Mouse (Mus musculus): Measurements from ENCODE around the gene Rpl23. TPM values are rescaled to one million over a fixed set of nuclear protein-coding genes. Genes with fewer than 3 reads are reported as not detected.
A peak's percentile ranks its signal among the peaks of the same experiment; 100 is the strongest.

Gene Rpl23
- 449 and 492 TPM in 2 replicates for polyA plus RNA-seq (2016; fragmentation: Nextera tagmentation; extraction: Ambion mirVana)

GRCm38 (mm10) chr11:97781832-97782563 is at the start of gene Rpl23:
Rpl23 (minus strand) TSS chr11:97782437.
- Histone ChIP-seq H3K4me1 (peaks cover 28% of the 10 kb centered on the region), H3K27me3 (ENCODE audit: poor library complexity, severe bottlenecking) (no peaks in the 10 kb centered on the region), H3K36me3 (replicated peaks) (peaks cover 45% of the 10 kb centered on the region), H3K4me3 (peak within 1 kb of the TSS; percentile 98), H3K9me3 (0 out of 2 replicates have a peak, but pooled peaks cover 3% of the 10 kb centered on the region), H3K27ac (peak within 1 kb of the TSS; percentile 99)
- DNase-seq (ENCODE audit: extremely low spot score, low spot score): peak; percentile 99
- under 1% methylated on average over 67 of the region's 67 CpGs for WGBS

- no peaks in the 10 kb centered on the region for H3K27me3 ChIP-seq (ENCODE audit: poor library complexity, severe bottlenecking)
- H3K9me3 ChIP-seq: no peaks in the 10 kb centered on the region
- DNase-seq (ENCODE audit: extremely low spot score, low spot score): no peak
- no peaks in the 10 kb centered on the region for H3K4me1 ChIP-seq
- WGBS: 86% methylated on average over 11 of the region's 11 CpGs
- peaks cover 93% of the 10 kb centered on the region for H3K36me3 ChIP-seq (replicated peaks)
- H3K4me3 ChIP-seq: no peak overlapping the region
- no peak overlapping the region; the same call in 1 of the 2 replicates for H3K27ac ChIP-seq
These were observed 49.8 kb upstream of the Rpl23 start for GRCm38 (mm10) chr11:97832001-97832400.

GRCm38 (mm10) chr11:97830501-97830900 is 48.3 kb upstream of the Rpl23 start:
- Histone ChIP-seq H3K9me3 (no peaks in the 10 kb centered on the region), H3K4me1 (0 out of 2 replicates have a peak, but pooled peaks cover 3% of the 10 kb centered on the region)
- 86% methylated on average over 6 of the region's 6 CpGs for WGBS

GRCm38 (mm10) chr11:97829913-97830476 is 47.8 kb upstream of the Rpl23 start:
- Histone ChIP-seq H3K9me3 (no peaks in the 10 kb centered on the region), H3K27ac (no peak overlapping the region), H3K36me3 (replicated peaks) (peaks cover 94% of the 10 kb centered on the region), H3K4me1 (0 out of 2 replicates have a peak, but pooled peaks cover 3% of the 10 kb centered on the region), H3K27me3 (ENCODE audit: poor library complexity, severe bottlenecking) (no peaks in the 10 kb centered on the region), H3K4me3 (no peak overlapping the region)
- 91% methylated on average over 12 of the region's 12 CpGs for WGBS
- DNase-seq (ENCODE audit: extremely low spot score, low spot score): no peak

More at GRCm38 (mm10) chr11:97830501-97830900, 48.3 kb upstream of the Rpl23 start:
- DNase-seq (ENCODE audit: extremely low spot score, low spot score): no peak
- no peak overlapping the region for H3K4me3 ChIP-seq
- H3K27me3 ChIP-seq (ENCODE audit: poor library complexity, severe bottlenecking): no peaks in the 10 kb centered on the region
- peaks cover 93% of the 10 kb centered on the region for H3K36me3 ChIP-seq (replicated peaks)
- no peak overlapping the region for H3K27ac ChIP-seq

- Histone ChIP-seq H3K36me3 (replicated peaks) (peaks cover 94% of the 10 kb centered on the region), H3K4me3 (no peak overlapping the region), H3K27me3 (ENCODE audit: poor library complexity, severe bottlenecking) (no peaks in the 10 kb centered on the region), H3K4me1 (0 out of 2 replicates have a peak, but pooled peaks cover 6% of the 10 kb centered on the region), H3K9me3 (no peaks in the 10 kb centered on the region), H3K27ac (no peak overlapping the region)
- no peak for DNase-seq (ENCODE audit: extremely low spot score, low spot score)
- WGBS: 94% methylated on average over 7 of the region's 7 CpGs
These were observed 47.1 kb upstream of the Rpl23 start for GRCm38 (mm10) chr11:97829365-97829764.

- Histone ChIP-seq H3K4me3 (no peak overlapping the region), H3K27ac (no peak overlapping the region), H3K27me3 (ENCODE audit: poor library complexity, severe bottlenecking) (no peaks in the 10 kb centered on the region), H3K4me1 (peaks cover 13% of the 10 kb centered on the region), H3K9me3 (no peaks in the 10 kb centered on the region), H3K36me3 (replicated peaks) (peaks cover 92% of the 10 kb centered on the region)
- WGBS: 90% methylated on average over 6 of the region's 6 CpGs
- no peak for DNase-seq (ENCODE audit: extremely low spot score, low spot score)
These were observed 45.4 kb upstream of the Rpl23 start for GRCm38 (mm10) chr11:97827654-97828053.

GRCm38 (mm10) chr11:97826414-97826813 is 44.2 kb upstream of the Rpl23 start:
- DNase-seq (ENCODE audit: extremely low spot score, low spot score): no peak
- H3K36me3 ChIP-seq (replicated peaks): peaks cover 88% of the 10 kb centered on the region
- no peak overlapping the region for H3K4me3 ChIP-seq
- H3K27me3 ChIP-seq (ENCODE audit: poor library complexity, severe bottlenecking): no peaks in the 10 kb centered on the region
- H3K4me1 ChIP-seq: peaks cover 18% of the 10 kb centered on the region
- no peaks in the 10 kb centered on the region for H3K9me3 ChIP-seq
- H3K27ac ChIP-seq: peak overlapping the region; percentile 35; the same call in 1 of the 2 replicates
- 80% methylated on average over 7 of the region's 7 CpGs for WGBS

GRCm38 (mm10) chr11:97825971-97826370 is 43.7 kb upstream of the Rpl23 start:
- Histone ChIP-seq H3K27ac (peak overlapping the region; percentile 35; the same call in 1 of the 2 replicates), H3K4me1 (peaks cover 22% of the 10 kb centered on the region), H3K9me3 (no peaks in the 10 kb centered on the region), H3K27me3 (ENCODE audit: poor library complexity, severe bottlenecking) (no peaks in the 10 kb centered on the region), H3K36me3 (replicated peaks) (peaks cover 89% of the 10 kb centered on the region), H3K4me3 (no peak overlapping the region)
- DNase-seq (ENCODE audit: extremely low spot score, low spot score): no peak
- WGBS: 93% methylated on average over 9 of the region's 9 CpGs

GRCm38 (mm10) chr11:97825295-97825694 is 43.1 kb upstream of the Rpl23 start:
- DNase-seq (ENCODE audit: extremely low spot score, low spot score): no peak
- H3K4me1 ChIP-seq: peaks cover 29% of the 10 kb centered on the region
- H3K4me3 ChIP-seq: no peak overlapping the region
- no peaks in the 10 kb centered on the region for H3K27me3 ChIP-seq (ENCODE audit: poor library complexity, severe bottlenecking)
- WGBS: 90% methylated on average over 10 of the region's 10 CpGs
- H3K9me3 ChIP-seq: no peaks in the 10 kb centered on the region
- H3K27ac ChIP-seq: no peak overlapping the region
- peaks cover 89% of the 10 kb centered on the region for H3K36me3 ChIP-seq (replicated peaks)

GRCm38 (mm10) chr11:97824895-97825294 is 42.7 kb upstream of the Rpl23 start:
- Histone ChIP-seq H3K4me1 (peaks cover 31% of the 10 kb centered on the region), H3K27me3 (ENCODE audit: poor library complexity, severe bottlenecking) (no peaks in the 10 kb centered on the region), H3K4me3 (no peak overlapping the region), H3K9me3 (no peaks in the 10 kb centered on the region), H3K27ac (no peak overlapping the region), H3K36me3 (replicated peaks) (peaks cover 90% of the 10 kb centered on the region)
- 83% methylated on average over 6 of the region's 6 CpGs for WGBS
- no peak for DNase-seq (ENCODE audit: extremely low spot score, low spot score)

GRCm38 (mm10) chr11:97824168-97824567 is 41.9 kb upstream of the Rpl23 start:
- H3K9me3 ChIP-seq: no peaks in the 10 kb centered on the region
- H3K4me3 ChIP-seq: no peak overlapping the region
- no peak overlapping the region for H3K27ac ChIP-seq
- DNase-seq (ENCODE audit: extremely low spot score, low spot score): no peak
- H3K27me3 ChIP-seq (ENCODE audit: poor library complexity, severe bottlenecking): no peaks in the 10 kb centered on the region
- H3K36me3 ChIP-seq (replicated peaks): peaks cover 87% of the 10 kb centered on the region
- H3K4me1 ChIP-seq: peaks cover 38% of the 10 kb centered on the region
- 95% methylated on average over 11 of the region's 11 CpGs for WGBS

- WGBS: 74% methylated on average over 20 of the region's 20 CpGs
- Histone ChIP-seq H3K27ac (peak overlapping the region; percentile 48; the same call in 1 of the 2 replicates), H3K4me3 (no peak overlapping the region), H3K9me3 (no peaks in the 10 kb centered on the region), H3K36me3 (replicated peaks) (peaks cover 77% of the 10 kb centered on the region), H3K27me3 (ENCODE audit: poor library complexity, severe bottlenecking) (no peaks in the 10 kb centered on the region), H3K4me1 (peaks cover 50% of the 10 kb centered on the region)
- DNase-seq (ENCODE audit: extremely low spot score, low spot score): no peak
These were observed 40.8 kb upstream of the Rpl23 start for GRCm38 (mm10) chr11:97822840-97823603.
